In the genomic region with DNA sequence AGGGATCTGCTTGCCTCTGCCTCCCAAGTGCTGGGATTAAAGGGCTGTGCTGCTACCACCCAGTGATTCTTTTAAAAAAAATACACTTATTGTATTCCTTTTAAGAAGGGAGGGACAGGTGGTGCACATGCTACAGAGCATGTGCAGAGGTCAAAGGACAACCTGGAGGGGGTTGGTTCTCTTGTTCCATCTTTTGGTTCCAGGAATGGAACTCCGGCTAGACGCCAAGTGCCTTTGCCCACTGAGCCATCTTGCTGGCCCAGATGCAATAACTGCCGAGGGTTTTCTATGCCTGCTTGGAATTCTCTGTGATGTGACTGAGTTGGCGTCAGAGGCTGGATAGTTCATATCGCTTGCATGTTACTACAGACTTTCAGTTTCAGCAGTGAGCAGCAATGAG, we compare ENCODE assay signal across 30 mouse cellular contexts. TPM values are rescaled to one million over a fixed set of nuclear protein-coding genes. Genes with fewer than 3 reads are reported as not detected.
A peak's percentile ranks its signal among the peaks of the same experiment; 100 is the strongest.
DNase-seq lines count a peak whose midpoint lies in the region; ATAC-seq and TF ChIP-seq lines count a peak whose summit lies in the region.
"Had no signal": no experiment of that assay in that cellular context is flagged by ENCODE, and none has a peak within 500 bp of the region (broad histone marks: within the 10 kb centered on the region; RNA-seq: fewer than 3 reads in every experiment).

No protein-coding gene starts in this region.

- no peak overlapping the region for H3K27ac ChIP-seq in kidney, embryonic 14.5 days (ENCODE audit: low read depth, low read length)
- H3K27ac ChIP-seq in liver, adult 2 months (replicated peaks; ENCODE audit: insufficient read depth, low read depth, low read length): peak overlapping the region; percentile 76
- H3K27ac ChIP-seq: embryonic facial prominence, embryonic 10.5 days; embryonic facial prominence, embryonic 15.5 days; forebrain, embryonic 12.5 days; hindbrain, embryonic 15.5 days; kidney, postnatal 0 days; liver, embryonic 14.5 days; macrophage; midbrain, embryonic 13.5 days; neural tube, embryonic 15.5 days had no signal

- H3K4me2 ChIP-seq in kidney, embryonic 14.5 days (replicated peaks; ENCODE audit: low read depth, low read length): no peak overlapping the region
- H3K4me2 ChIP-seq: embryonic facial prominence, embryonic 15.5 days; forebrain, embryonic 12.5 days; heart, embryonic 11.5 days; hindbrain, embryonic 15.5 days; midbrain, embryonic 13.5 days; neural tube, embryonic 15.5 days had no signal

- peaks cover 30% of the 10 kb centered on the region for H3K4me1 ChIP-seq in kidney, embryonic 14.5 days (ENCODE audit: control insufficient read depth, insufficient read depth, low read length)
- peaks cover 51% of the 10 kb centered on the region for H3K4me1 ChIP-seq in liver, adult 2 months (ENCODE audit: control insufficient read depth, insufficient read depth, low read length)

- no peak for TF ChIP-seq CTCF in liver, adult 2 months (IDR thresholded peaks at IDR 0.05; ENCODE audit: low read depth, low read length)

- no peak for ATAC-seq in kidney, embryonic 14.5 days (ENCODE audit: low FRiP score, low TSS enrichment)
- ATAC-seq: forebrain, postnatal 0 days; midbrain, embryonic 13.5 days; Patski had no signal

- WGBS in kidney, embryonic 14.5 days: 86% methylated on average over 5 of the region's 5 CpGs
- 24% methylated on average over 5 of the region's 5 CpGs for WGBS in liver, adult 2 months

- no peak overlapping the region for H3K9ac ChIP-seq in kidney, embryonic 14.5 days (ENCODE audit: low read depth, low read length)
- no peak overlapping the region for H3K9ac ChIP-seq in liver, adult 2 months (ENCODE audit: low read depth, low read length)
- H3K9ac ChIP-seq: embryonic facial prominence, embryonic 15.5 days; forebrain, embryonic 12.5 days; forebrain, postnatal 0 days; hindbrain, embryonic 15.5 days; liver, embryonic 14.5 days; midbrain, embryonic 13.5 days; neural tube, embryonic 15.5 days had no signal

- H3K4me3 ChIP-seq in kidney, embryonic 14.5 days (ENCODE audit: low read length): no peak overlapping the region
- H3K4me3 ChIP-seq in liver, adult 2 months (ENCODE audit: insufficient read depth, low read depth, low read length): no peak overlapping the region
- H3K4me3 ChIP-seq: embryonic facial prominence, embryonic 10.5 days; embryonic facial prominence, embryonic 15.5 days; forebrain, embryonic 12.5 days; hindbrain, embryonic 15.5 days; midbrain, embryonic 13.5 days; neural tube, embryonic 15.5 days had no signal

- TF ChIP-seq POLR2A in liver, adult 2 months (IDR thresholded peaks at IDR 0.05; ENCODE audit: extremely low read depth, insufficient read depth, low read length): no peak

- H3K27me3 ChIP-seq in kidney, embryonic 14.5 days (ENCODE audit: control insufficient read depth, insufficient read depth, low read length): no peaks in the 10 kb centered on the region
- H3K27me3 ChIP-seq in liver, adult 2 months (ENCODE audit: control insufficient read depth, insufficient read depth, low read length): no peaks in the 10 kb centered on the region
- H3K27me3 ChIP-seq: embryonic facial prominence, embryonic 15.5 days; forebrain, embryonic 12.5 days; hindbrain, embryonic 15.5 days; midbrain, embryonic 13.5 days; neural tube, embryonic 15.5 days; Patski had no signal

- peaks cover 49% of the 10 kb centered on the region; the same call in 1 of the 2 replicates for H3K79me2 ChIP-seq in liver, adult 2 months (ENCODE audit: control insufficient read depth, insufficient read depth, low read length)

- no peaks in the 10 kb centered on the region for H3K36me3 ChIP-seq in kidney, embryonic 14.5 days (ENCODE audit: control insufficient read depth, insufficient read depth, low read length)
- no peaks in the 10 kb centered on the region for H3K36me3 ChIP-seq in liver, adult 2 months (ENCODE audit: control insufficient read depth, insufficient read depth, low read length)
- H3K36me3 ChIP-seq: embryonic facial prominence, embryonic 10.5 days; embryonic facial prominence, embryonic 15.5 days; forebrain, embryonic 12.5 days; hindbrain, embryonic 15.5 days; midbrain, embryonic 13.5 days; neural tube, embryonic 15.5 days had no signal

- H3K9me3 ChIP-seq in kidney, embryonic 14.5 days (ENCODE audit: control insufficient read depth, low read length): no peaks in the 10 kb centered on the region
- H3K9me3 ChIP-seq: embryonic facial prominence, embryonic 10.5 days; embryonic facial prominence, embryonic 15.5 days; forebrain, embryonic 12.5 days; hindbrain, embryonic 15.5 days; midbrain, embryonic 13.5 days; neural tube, embryonic 15.5 days had no signal

- DNase-seq in cerebellum, postnatal 14 days: peak; percentile 15 to 27
- DNase-seq in cerebellum, adult 11-12 months: no peak
- peak; percentile 60 for DNase-seq in kidney, adult 18-20 months
- DNase-seq in liver, adult 2 months (ENCODE audit: extremely low read depth, low read depth, low spot score): peak; percentile 77
- DNase-seq in liver: no peak
- DNase-seq in testis, postnatal 14 days (ENCODE audit: low spot score): no peak
- DNase-seq: adrenal gland, postnatal 10 days; cerebellum, adult 11 months; cerebellum, adult 9-11 months; forebrain, postnatal 0 days; gastrocnemius, postnatal 14 days; left cerebral cortex, postnatal 4 days; lung, adult 2 months; lung, postnatal 10 days; right cerebral cortex, postnatal 25 days; spleen, adult 18-20 months; thymus, adult 18-20 months; thymus, postnatal 25 days had no signal

RNA-seq across cellular contexts. Expression of a gene that starts 58.4 kb away (rescaled TPM):
- 10.6 and 20.6 TPM in 2 replicates for polyA plus RNA-seq in kidney, embryonic 14.5 days (2014; fragmentation: Nextera tagmentation; extraction: Ambion mirVana)
- 25.1 and 27.2 TPM in 2 replicates for total RNA-seq in liver, adult 2 months (2014; rRNA removed)
- polyA plus RNA-seq in liver, adult 2 months (2012; rRNA removed): 9.2 and 11.2 TPM in 2 replicates

Comparison
In these comparisons a context has a peak if more than half of its experiments do, and no peak if none do; other contexts are left out.
1. DNase-seq: peak in cerebellum, postnatal 14 days (2 of 2), kidney, adult 18-20 months (single experiment) and liver, adult 2 months (single experiment); none in cerebellum, adult 11-12 months (single experiment), liver (single experiment) and testis, postnatal 14 days (single experiment).